Mouse (Mus musculus) neutrophil, adult 65 days (primary cell): ENCODE measurements around the gene Ccdc124. TPM values are rescaled to one million over a fixed set of nuclear protein-coding genes. Genes with fewer than 3 reads are reported as not detected.

Source experiments
- total RNA-seq: library from RNA; stranded (reverse); gene quantifications from 2 replicates; pipeline ENCODE4 v1.2.4, GENCODE M21; 2023

The Ccdc124 gene
- total RNA-seq, result 28.6 and 33.1 TPM in 2 replicates

DNA sequence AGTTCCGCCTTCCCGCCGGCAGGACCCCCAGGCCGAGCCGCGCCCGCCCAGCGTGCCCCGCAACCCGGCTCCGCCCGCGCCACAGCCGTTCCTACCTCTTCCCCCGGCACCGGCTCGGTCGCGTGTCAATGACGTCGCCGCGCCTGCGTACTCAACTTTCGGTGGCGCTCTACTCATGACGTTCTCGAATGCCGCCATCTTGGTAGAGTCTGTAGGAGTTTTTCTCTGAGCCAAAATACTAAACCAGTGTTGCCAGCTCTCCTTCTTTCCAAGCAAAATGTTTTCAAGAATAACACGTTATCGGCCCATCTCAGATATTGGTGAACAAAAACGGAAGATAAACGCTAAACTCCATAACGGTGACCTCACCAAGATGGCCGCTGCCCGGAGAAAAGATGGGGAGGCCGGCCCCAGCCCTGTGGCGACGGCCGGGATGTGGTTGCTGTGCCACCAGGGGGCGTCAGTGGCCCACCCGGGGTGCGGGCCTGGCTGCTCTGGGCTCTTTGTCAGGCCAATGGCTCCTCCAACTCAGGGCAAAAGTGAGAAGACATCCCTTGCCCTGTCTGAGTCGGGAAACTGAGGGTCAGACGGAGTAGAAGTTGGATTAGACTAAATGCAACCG is at the start of gene Ccdc124:
Gene Ccdc124 (minus strand): TSS at position 572 of the 622 bp plus-strand sequence.

GRCm38 (mm10) chr8:70905831-70906736 is 32.3 kb upstream of the Ccdc124 start, which contains the start of gene Map1s:
Gene Map1s, plus strand, starts transcription at chr8:70905932.

DNA sequence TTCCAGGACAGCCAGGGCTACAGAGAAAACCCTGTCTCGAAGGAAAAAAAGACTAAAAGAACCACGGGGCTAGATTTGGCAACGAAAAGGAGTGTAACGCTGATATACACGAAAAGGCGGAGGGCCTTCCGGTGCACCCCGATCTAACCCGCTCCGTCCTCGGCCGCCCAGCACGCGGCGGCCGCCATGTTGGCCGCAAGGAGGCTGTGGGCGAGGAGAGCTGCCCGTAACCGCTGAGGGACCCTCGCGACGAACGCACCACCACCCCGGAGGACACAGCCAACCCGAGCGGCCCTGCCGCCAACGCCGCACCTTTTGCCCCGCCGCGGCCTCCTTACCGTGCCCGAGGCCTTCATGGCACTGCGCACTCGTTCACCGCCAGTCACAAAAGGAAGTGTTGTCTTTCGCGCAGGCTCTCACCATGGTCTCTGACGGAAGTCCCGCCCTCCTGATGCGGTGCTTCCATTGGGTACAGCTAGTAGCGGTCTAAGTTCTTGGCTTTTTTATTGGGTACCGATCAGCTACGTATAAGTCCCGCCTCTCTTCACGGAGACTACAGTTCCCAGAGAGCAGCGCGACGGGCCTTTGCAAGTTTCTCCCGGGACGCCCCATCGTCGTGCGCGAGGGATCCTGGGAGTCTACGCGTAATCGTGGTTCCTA is 23.4 kb upstream of the Ccdc124 start, which contains the start of gene Rpl18a:
Gene Rpl18a (minus strand): TSS at position 392 of the 660 bp plus-strand sequence.

GRCm38 (mm10) chr8:70892022-70892895 is 18.5 kb upstream of the Ccdc124 start, which contains the start of gene Slc5a5:
Gene Slc5a5, minus strand, starts transcription at chr8:70892757.

GRCm38 (mm10) chr8:70862824-70863641 is 10.7 kb downstream of the Ccdc124 start, which contains the start of gene Kcnn1:
Gene Kcnn1, minus strand, starts transcription at chr8:70863258.

GRCm38 (mm10) chr8:70839408-70840351 is 34.1 kb downstream of the Ccdc124 start, which contains the start of gene Arrdc2:
Gene Arrdc2, minus strand, starts transcription at chr8:70839720.

Other genes starting within 250 kb of the Ccdc124 start
- gene Gdf15, start 241.5 kb downstream of the Ccdc124 start, total RNA-seq, result 0.66 TPM in 2 replicates
- gene Pgpep1, start 213.5 kb downstream of the Ccdc124 start, total RNA-seq, result 1.2 and 3.4 TPM in 2 replicates
- 33.3 and 36.4 TPM in 2 replicates for gene Lsm4, start 200.7 kb downstream of the Ccdc124 start, total RNA-seq
- 770 and 908 TPM in 2 replicates for gene Jund, start 175.0 kb downstream of the Ccdc124 start, total RNA-seq
- gene Iqcn, start 170.5 kb downstream of the Ccdc124 start, total RNA-seq, result 2.7 and 3.1 TPM in 2 replicates
- gene Gm3336, start 155.4 kb downstream of the Ccdc124 start, total RNA-seq, result 0.39 TPM in 1 of 2 replicates, not detected in the other
- gene Pde4c, start 150.2 kb downstream of the Ccdc124 start, total RNA-seq, result 0.41 and 0.51 TPM in 2 replicates
- 1.3 and 2.0 TPM in 2 replicates for gene Rab3a, start 119.3 kb downstream of the Ccdc124 start, total RNA-seq
- 12.1 and 18.3 TPM in 2 replicates for gene Mpv17l2, start 113.0 kb downstream of the Ccdc124 start, total RNA-seq
- gene Pik3r2, start 97.2 kb downstream of the Ccdc124 start, total RNA-seq, result 16.9 and 17.2 TPM in 2 replicates
- gene Mast3, start 68.9 kb downstream of the Ccdc124 start, total RNA-seq, result 167 and 180 TPM in 2 replicates
- 0.63 and 0.98 TPM in 2 replicates for gene Il12rb1, start 65.5 kb downstream of the Ccdc124 start, total RNA-seq
- 13.1 and 14.2 TPM in 2 replicates for gene Arrdc2, start 34.2 kb downstream of the Ccdc124 start, total RNA-seq
- not detected in 2 replicates for gene Kcnn1, start 10.7 kb downstream of the Ccdc124 start, total RNA-seq
- not detected in 2 replicates for gene Slc5a5, start 18.8 kb upstream of the Ccdc124 start, total RNA-seq
- 831 and 972 TPM in 2 replicates for gene Rpl18a, start 23.5 kb upstream of the Ccdc124 start, total RNA-seq
- 19.7 and 30.6 TPM in 2 replicates for gene Map1s, start 32.0 kb upstream of the Ccdc124 start, total RNA-seq